In the genomic region with DNA sequence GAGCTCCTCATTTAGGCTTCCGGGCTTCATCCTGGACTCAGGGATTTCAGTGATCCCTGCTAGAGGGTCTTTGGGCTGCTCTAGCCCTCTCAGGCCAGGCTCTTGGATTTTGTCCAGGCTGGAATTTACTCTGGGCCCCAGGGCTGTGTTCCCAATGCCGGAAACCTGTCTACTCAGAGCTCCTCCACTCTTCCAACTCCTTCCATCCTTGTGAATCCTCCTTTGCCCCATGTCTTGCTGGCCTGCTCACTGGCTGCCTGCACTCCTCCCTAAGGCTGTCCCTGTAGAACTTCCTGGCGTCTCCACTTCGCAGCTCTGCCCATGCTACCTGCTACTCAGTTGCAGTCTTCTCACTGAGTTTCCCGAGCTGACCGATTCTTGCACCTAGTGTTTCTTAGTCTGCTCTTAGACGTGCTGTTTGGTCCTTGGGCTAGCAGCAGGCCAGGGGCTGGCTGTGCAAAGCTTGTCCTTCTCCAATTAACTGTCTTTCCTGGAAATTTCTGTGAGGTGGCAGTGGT, we compare ENCODE assay signal across 8 mouse cellular contexts. TPM values are rescaled to one million over a fixed set of nuclear protein-coding genes. Genes with fewer than 3 reads are reported as not detected.
DNase-seq lines count a peak whose midpoint lies in the region; ATAC-seq and TF ChIP-seq lines count a peak whose summit lies in the region.

No protein-coding gene starts in this region.

- peaks cover 32% of the 10 kb centered on the region for H3K4me1 ChIP-seq in heart, adult 2 months (ENCODE audit: control insufficient read depth, insufficient read depth, low read length)
- H3K4me1 ChIP-seq in forebrain, embryonic 10.5 days = peaks cover 57% of the 10 kb centered on the region
- H3K4me1 ChIP-seq in limb, embryonic 14.5 days (ENCODE audit: control insufficient read depth, insufficient read depth, low read length) = peaks cover 11% of the 10 kb centered on the region
- H3K4me1 ChIP-seq in stomach, embryonic 16.5 days (ENCODE audit: control insufficient read depth, insufficient read depth, low read length) = peaks cover 58% of the 10 kb centered on the region

- intact Hi-C loops in heart, adult 2 months (cut with DNase I) = loop anchor here (5.0 to 10.0 kb wide), 2 partner anchors 242 to 475 kb away; partner anchors contain the start of gene Usp22
- intact Hi-C loops in heart, postnatal 14 days (cut with DNase I) = no loop called here

- peaks cover 3% of the 10 kb centered on the region; the same call in 1 of the 2 replicates for H3K36me3 ChIP-seq in heart, adult 2 months (ENCODE audit: control insufficient read depth, insufficient read depth, low read length)
- peaks cover 21% of the 10 kb centered on the region for H3K36me3 ChIP-seq in forebrain, embryonic 10.5 days (replicated peaks)
- H3K36me3 ChIP-seq in limb, embryonic 14.5 days (ENCODE audit: control insufficient read depth, insufficient read depth, low read length) = no peaks in the 10 kb centered on the region
- no peaks in the 10 kb centered on the region for H3K36me3 ChIP-seq in stomach, embryonic 16.5 days (ENCODE audit: control insufficient read depth, insufficient read depth, low read length)

- TF ChIP-seq POLR2A in heart, adult 2 months (IDR thresholded peaks at IDR 0.05; ENCODE audit: insufficient read depth, low read depth, low read length) = no peak
- TF ChIP-seq POLR2A in limb, embryonic 14.5 days (IDR thresholded peaks at IDR 0.05; ENCODE audit: borderline replicate concordance, extremely low read depth, insufficient read depth, insufficient read length) = no peak

- no peaks in the 10 kb centered on the region for H3K27me3 ChIP-seq in heart, adult 2 months (ENCODE audit: control insufficient read depth, insufficient read depth, low read length)
- H3K27me3 ChIP-seq in forebrain, embryonic 10.5 days (ENCODE audit: poor library complexity, severe bottlenecking) = peaks cover 9% of the 10 kb centered on the region; the same call in 1 of the 2 replicates
- no peaks in the 10 kb centered on the region for H3K27me3 ChIP-seq in limb, embryonic 14.5 days (ENCODE audit: control insufficient read depth, insufficient read depth, low read length)
- H3K27me3 ChIP-seq in stomach, embryonic 16.5 days (ENCODE audit: control insufficient read depth, insufficient read depth, low read length) = no peaks in the 10 kb centered on the region

- H3K9me3 ChIP-seq in forebrain, embryonic 10.5 days = no peaks in the 10 kb centered on the region
- no peaks in the 10 kb centered on the region for H3K9me3 ChIP-seq in limb, embryonic 14.5 days (ENCODE audit: control insufficient read depth, low read length)
- H3K9me3 ChIP-seq in stomach, embryonic 16.5 days (replicated peaks; ENCODE audit: control insufficient read depth, low read length) = no peaks in the 10 kb centered on the region

- peak overlapping the region; percentile 59 for H3K4me2 ChIP-seq in limb, embryonic 14.5 days (replicated peaks; ENCODE audit: low read depth, low read length, severe bottlenecking)
- H3K4me2 ChIP-seq in stomach, embryonic 16.5 days (ENCODE audit: low read depth, low read length) = peak overlapping the region; percentile 65

- TF ChIP-seq CTCF in heart, adult 2 months (IDR thresholded peaks at IDR 0.05) = no peak

- DNase-seq in heart, adult 2 months = peak; percentile 24 to 46
- DNase-seq in heart, postnatal 14 days = no peak
- peak; percentile 36 for DNase-seq in A20 (ENCODE audit: low read depth, low spot score)
- no peak for DNase-seq in forebrain, embryonic 10.5 days (ENCODE audit: extremely low spot score, low spot score)
- DNase-seq in limb, embryonic 14.5 days (ENCODE audit: low spot score) = no peak
- no peak for DNase-seq in ovary, postnatal 14 days (ENCODE audit: low spot score)
- DNase-seq in embryo, embryonic 9.5 days (ENCODE audit: extremely low spot score) = no peak

- ATAC-seq in limb, embryonic 14.5 days (ENCODE audit: low FRiP score, low read depth) = no peak
- ATAC-seq in stomach, embryonic 16.5 days (ENCODE audit: insufficient read depth, low FRiP score) = no peak

- peak overlapping the region; percentile 86 for H3K4me3 ChIP-seq in heart, adult 2 months
- H3K4me3 ChIP-seq in forebrain, embryonic 10.5 days = peak overlapping the region; percentile 70
- H3K4me3 ChIP-seq in limb, embryonic 14.5 days (replicated peaks; ENCODE audit: low read length) = peak overlapping the region; percentile 73
- H3K4me3 ChIP-seq in stomach, embryonic 16.5 days (replicated peaks; ENCODE audit: low read length) = peak overlapping the region; percentile 96

- WGBS in heart, adult 2 months = 2% methylated on average over 7 of the region's 7 CpGs
- WGBS in forebrain, embryonic 10.5 days = 11% methylated on average over 7 of the region's 7 CpGs
- 1% methylated on average over 7 of the region's 7 CpGs for WGBS in limb, embryonic 14.5 days
- 2% methylated on average over 7 of the region's 7 CpGs for WGBS in stomach, embryonic 16.5 days

- H3K27ac ChIP-seq in heart, adult 2 months = peak overlapping the region; percentile 94
- peak overlapping the region; percentile 86 for H3K27ac ChIP-seq in forebrain, embryonic 10.5 days
- H3K27ac ChIP-seq in limb, embryonic 14.5 days (replicated peaks; ENCODE audit: low read depth, low read length) = 0 out of 2 replicates have a peak overlapping the region, but pooled peaks have one; percentile 15
- H3K27ac ChIP-seq in stomach, embryonic 16.5 days (ENCODE audit: low read length) = peak overlapping the region; percentile 82

- H3K79me2 ChIP-seq in heart, adult 2 months (replicated peaks; ENCODE audit: control insufficient read depth, insufficient read depth, low read length) = peaks cover 9% of the 10 kb centered on the region

- peak overlapping the region; percentile 97 for H3K9ac ChIP-seq in heart, adult 2 months (ENCODE audit: low read depth, low read length)
- H3K9ac ChIP-seq in limb, embryonic 14.5 days (ENCODE audit: low read depth, low read length, severe bottlenecking) = peak overlapping the region; percentile 62
- H3K9ac ChIP-seq in stomach, embryonic 16.5 days (ENCODE audit: low read length) = peak overlapping the region; percentile 90

- TF ChIP-seq EP300 in heart, adult 2 months (IDR thresholded peaks at IDR 0.05; ENCODE audit: insufficient read depth, low read depth, low read length) = no peak

RNA-seq across cellular contexts. Expression of gene Map2k3, which starts 0.7 kb away (rescaled TPM):
- 10 to 100 TPM; 71.1 to 79.3 TPM for total RNA-seq in heart, adult 2 months (2021)
- polyA plus RNA-seq in heart, adult 2 months (2012; rRNA removed) = 56.5 and 56.7 TPM in 2 replicates
- 10 to 100 TPM; 71.2 to 77.8 TPM for total RNA-seq in heart, postnatal 14 days (2021)
- 67.0 and 73.2 TPM in 2 replicates for polyA plus RNA-seq in forebrain, embryonic 10.5 days (2016; fragmentation: Nextera tagmentation; extraction: Ambion mirVana)
- 34.3 and 52.1 TPM in 2 replicates for polyA plus RNA-seq in limb, embryonic 14.5 days (2012; rRNA removed)
- 76.4 and 83.1 TPM in 2 replicates for polyA plus RNA-seq in limb, embryonic 14.5 days (2014; fragmentation: Nextera tagmentation; extraction: Ambion mirVana)
- polyA plus RNA-seq in stomach, embryonic 16.5 days (2015; fragmentation: Nextera tagmentation; extraction: Ambion mirVana) = 119 and 132 TPM in 2 replicates

RNA-seq across cellular contexts. Expression of gene Natd1, which starts 18.0 kb away (rescaled TPM):
- 10 to 100 TPM; 11.4 to 13.4 TPM for total RNA-seq in heart, adult 2 months (2021)
- 15.6 and 20.0 TPM in 2 replicates for polyA plus RNA-seq in heart, adult 2 months (2012; rRNA removed)
- 10 to 100 TPM; 14.5 to 17.4 TPM for total RNA-seq in heart, postnatal 14 days (2021)
- 20.1 and 23.0 TPM in 2 replicates for polyA plus RNA-seq in forebrain, embryonic 10.5 days (2016; fragmentation: Nextera tagmentation; extraction: Ambion mirVana)
- 25.5 and 36.0 TPM in 2 replicates for polyA plus RNA-seq in limb, embryonic 14.5 days (2012; rRNA removed)
- 21.6 and 23.7 TPM in 2 replicates for polyA plus RNA-seq in limb, embryonic 14.5 days (2014; fragmentation: Nextera tagmentation; extraction: Ambion mirVana)
- 11.0 and 13.8 TPM in 2 replicates for polyA plus RNA-seq in stomach, embryonic 16.5 days (2015; fragmentation: Nextera tagmentation; extraction: Ambion mirVana)

RNA-seq across cellular contexts. Expression of gene Tmem11, which starts 53.5 kb away (rescaled TPM):
- total RNA-seq in heart, adult 2 months (2021) = 10 to 100 TPM; 28.3 to 31.4 TPM
- 59.6 and 66.7 TPM in 2 replicates for polyA plus RNA-seq in heart, adult 2 months (2012; rRNA removed)
- total RNA-seq in heart, postnatal 14 days (2021) = 10 to 100 TPM; 30.0 to 33.3 TPM
- 74.3 and 76.2 TPM in 2 replicates for polyA plus RNA-seq in forebrain, embryonic 10.5 days (2016; fragmentation: Nextera tagmentation; extraction: Ambion mirVana)
- 82.5 and 88.5 TPM in 2 replicates for polyA plus RNA-seq in limb, embryonic 14.5 days (2012; rRNA removed)
- polyA plus RNA-seq in limb, embryonic 14.5 days (2014; fragmentation: Nextera tagmentation; extraction: Ambion mirVana) = 67.7 and 70.7 TPM in 2 replicates
- 58.7 and 60.1 TPM in 2 replicates for polyA plus RNA-seq in stomach, embryonic 16.5 days (2015; fragmentation: Nextera tagmentation; extraction: Ambion mirVana)

Comparison
In these comparisons a context has a peak if more than half of its experiments do, and no peak if none do; other contexts are left out.
1. DNase-seq: peak in heart, adult 2 months (2 of 2) and A20 (single experiment); none in heart, postnatal 14 days (0 of 2), forebrain, embryonic 10.5 days (single experiment), limb, embryonic 14.5 days (single experiment), ovary, postnatal 14 days (single experiment) and embryo, embryonic 9.5 days (single experiment).
2. H3K27ac ChIP-seq: peak in every context shown above with its lines; median percentile 94 in heart, adult 2 months; 86 in forebrain, embryonic 10.5 days; 82 in stomach, embryonic 16.5 days; 15 in limb, embryonic 14.5 days.
3. Peak in every context shown above with its lines, with median percentiles within 50 percentile points of each other: H3K4me3 ChIP-seq and H3K9ac ChIP-seq.